Mouse (Mus musculus): ENCODE measurements around the gene Gm20388.

DNA sequence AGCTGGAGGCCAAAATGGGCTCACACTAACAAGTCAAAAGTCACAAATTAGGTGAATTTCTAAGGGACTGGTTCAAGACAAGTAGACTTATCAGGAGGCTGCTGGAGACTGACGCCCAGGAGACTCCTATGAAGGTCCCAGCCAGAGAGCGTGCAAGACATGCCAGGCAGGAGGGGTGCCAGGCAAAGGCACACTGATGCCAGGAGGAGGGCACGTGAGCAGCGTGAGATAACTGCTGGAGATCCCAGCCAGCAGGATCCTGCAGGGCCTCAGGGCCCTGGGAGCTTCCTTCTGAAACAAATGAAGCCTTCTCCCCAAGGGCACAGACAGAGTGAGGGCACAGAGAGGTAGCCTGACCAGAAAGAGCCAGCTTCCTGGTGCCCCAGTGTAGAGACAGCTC is 2897.3 kb downstream of the Gm20388 start:
- TF ChIP-seq CTCF (IDR thresholded peaks at IDR 0.05; ENCODE audit: low read depth): no peak
- no peak for TF ChIP-seq EP300 (IDR thresholded peaks at IDR 0.05; ENCODE audit: low read depth)
